Mouse (Mus musculus) heart, postnatal 14 days (tissue): Measurements from ENCODE around the gene Nrk. TPM values are rescaled to one million over a fixed set of nuclear protein-coding genes. Genes with fewer than 3 reads are reported as not detected.
A peak's percentile ranks its signal among the peaks of the same experiment; 100 is the strongest.

Experiments used
- DNase-seq, 2 experiments: peaks; one replicate each; pipeline ENCODE4 v3.0.0; 2021 to 2022
- intact Hi-C: fragments of 180-260 bp; cut with DNase I; formaldehyde crosslinking; loops from one replicate; pipeline ENCODE4 v1.15.1; 2025
- long read RNA-seq, 2 experiments: library from polyadenylated mRNA; stranded (forward); transcript quantifications; one replicate each; pipeline ENCODE4 v2.0.0; 2021
- total RNA-seq, 2 experiments: library from RNA; stranded (reverse); gene quantifications; 2 replicates each; pipeline ENCODE4 v1.2.3; 2021

Gene Nrk
- total RNA-seq: 1 to 10 TPM; 8.0 to 9.0 TPM
- long read RNA-seq, experiment 1, partial matches to known transcripts: 0 of 1 reads
- long read RNA-seq, experiment 1, other reads (novel, unspliced or antisense): 1 of 1 reads
- long read RNA-seq, experiment 2: 0 reads

DNA sequence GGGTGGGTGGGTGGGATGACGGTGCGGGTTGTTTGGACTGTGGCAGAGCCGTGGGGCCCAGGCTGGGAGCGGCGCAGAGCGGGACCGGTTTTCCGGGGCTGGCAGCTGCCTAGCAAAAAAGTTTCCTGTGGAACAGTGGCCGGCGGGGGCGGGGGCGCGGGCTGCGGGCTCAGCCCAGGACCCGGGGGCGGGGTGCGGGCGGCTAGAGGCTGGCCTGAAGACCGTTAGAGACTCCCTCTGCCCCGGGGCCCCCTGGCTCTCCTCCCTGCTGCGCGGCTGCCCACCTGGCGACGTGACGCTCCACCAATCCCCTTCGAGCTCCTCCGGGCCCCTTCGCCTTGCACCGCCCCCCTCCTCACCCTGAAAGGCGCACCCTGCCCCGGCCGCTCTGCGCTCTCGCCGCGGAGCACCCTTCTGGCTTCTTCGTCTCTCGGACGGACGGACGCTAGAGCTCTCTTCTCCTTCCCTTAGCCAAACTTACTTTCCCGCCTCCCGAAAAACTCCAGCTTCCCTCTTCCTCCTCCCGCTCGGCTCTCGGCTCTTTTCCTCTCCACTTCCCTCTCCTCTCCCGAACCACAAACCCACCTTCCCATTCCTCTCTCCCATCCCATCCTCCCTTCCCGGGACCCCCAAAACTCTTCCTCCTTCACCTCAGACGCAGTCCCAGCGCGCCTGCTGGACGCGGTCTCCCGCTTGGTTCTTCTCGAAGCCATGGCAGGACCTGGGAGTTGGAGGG lies at the start of gene Nrk:
Gene Nrk, plus strand, starts transcription at position 390 of the 736 bp plus-strand sequence.
- intact Hi-C loops: no loop called here
- DNase-seq: peak; percentile 45 to 56

DNA sequence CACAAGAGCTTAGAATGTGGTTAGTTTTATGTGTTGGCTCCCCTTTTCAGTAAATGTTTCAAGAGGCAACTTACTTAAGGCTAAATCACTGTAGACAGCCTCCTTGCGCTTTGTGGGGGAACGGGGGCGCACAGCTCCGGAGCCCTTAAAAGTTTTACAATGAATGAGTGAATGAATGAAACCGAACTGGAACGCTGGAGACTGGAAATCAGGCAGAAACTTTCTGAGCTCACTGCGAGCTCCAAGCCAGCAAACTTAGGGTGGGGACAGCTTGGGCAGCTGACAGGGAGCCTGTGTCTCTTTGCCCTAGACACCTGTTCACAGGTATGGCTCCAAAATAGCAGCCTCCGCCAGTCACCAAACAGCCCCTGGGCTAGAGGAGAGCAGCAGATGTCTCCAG lies 864 bp upstream of the Nrk start:
- intact Hi-C loops: no loop called here
- peak in 1 of 2 experiments; percentile 3 for DNase-seq

DNA sequence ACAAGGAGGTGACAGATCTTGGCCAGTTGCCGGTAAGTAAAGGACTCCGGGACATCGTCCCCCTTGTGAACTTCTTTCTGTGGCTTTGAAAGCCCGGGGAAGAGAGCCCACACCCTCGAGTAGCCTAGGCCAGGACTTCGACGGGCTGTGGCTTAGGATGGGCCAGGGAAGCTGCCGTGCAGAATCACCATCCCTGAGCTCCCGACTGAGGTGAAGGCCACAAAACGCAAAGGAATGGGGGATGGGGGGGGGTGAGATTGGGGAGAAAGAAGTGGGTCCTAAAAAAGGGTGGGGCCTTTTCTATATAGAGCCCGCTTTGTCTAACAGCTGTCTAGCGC lies 516 bp downstream of the Nrk start:
- intact Hi-C loops: no loop called here
- peak in 1 of 2 experiments; percentile 3 for DNase-seq

DNA sequence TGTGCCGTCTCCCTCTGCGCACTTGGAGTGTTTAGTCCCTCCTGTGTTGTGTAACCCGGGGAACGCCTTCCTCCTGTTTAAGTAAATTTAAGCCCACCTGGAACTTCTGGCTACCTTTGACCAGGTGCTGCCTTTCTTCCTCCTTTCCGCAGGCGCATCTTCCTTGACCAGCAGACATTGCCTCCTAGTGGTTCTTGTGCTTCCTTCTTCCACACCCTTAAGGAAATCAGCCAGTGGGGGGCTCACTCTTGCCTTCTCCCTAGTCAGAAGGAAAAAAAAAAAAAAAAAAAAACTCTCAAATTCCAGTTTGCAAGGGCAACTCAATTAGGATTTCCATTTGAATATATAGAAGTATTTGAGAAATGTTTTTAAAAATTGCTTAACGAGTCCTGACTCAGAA lies 4.8 kb downstream of the Nrk start:
- intact Hi-C loops: no loop called here
- DNase-seq: no peak

DNA sequence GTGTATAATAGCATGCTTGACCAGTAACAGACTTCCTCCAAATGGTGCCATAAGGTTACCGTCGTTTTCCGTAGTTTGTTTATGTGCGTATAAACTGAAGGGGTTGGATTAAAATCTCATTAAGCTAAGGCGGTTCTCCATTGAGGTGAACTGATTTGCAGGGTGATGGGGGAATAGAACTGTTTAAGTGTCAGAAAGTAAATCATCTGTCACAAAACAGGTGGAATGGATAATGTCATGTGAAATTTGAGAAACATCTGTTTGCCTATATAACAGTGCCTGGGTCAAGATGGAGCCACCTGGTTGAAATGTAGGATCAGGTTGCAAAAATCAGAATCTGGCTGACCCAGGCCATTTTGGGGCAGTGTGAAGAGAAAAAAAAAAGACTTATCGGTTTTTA lies 29.7 kb downstream of the Nrk start:
- DNase-seq: no peak
- intact Hi-C loops: no loop called here

DNA sequence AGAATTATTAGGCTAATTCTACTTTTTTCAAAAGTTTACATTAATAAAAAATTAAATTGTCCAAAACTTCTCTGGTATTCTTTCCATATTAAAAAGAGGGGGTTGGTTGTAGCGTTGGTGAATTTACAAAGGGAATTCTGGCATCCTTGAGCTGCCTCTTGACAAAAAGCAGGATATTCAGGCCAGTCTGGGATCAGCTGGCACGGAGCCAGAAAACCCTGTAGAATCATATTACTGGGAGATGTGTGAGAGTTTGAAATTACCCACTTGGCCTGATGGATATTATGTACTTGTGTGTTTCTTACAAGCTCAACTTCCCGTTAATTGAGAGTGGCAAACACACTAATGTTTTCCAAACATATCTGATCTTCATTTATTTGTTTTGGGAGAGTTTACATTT lies 46.5 kb downstream of the Nrk start:
- intact Hi-C loops: no loop called here

DNA sequence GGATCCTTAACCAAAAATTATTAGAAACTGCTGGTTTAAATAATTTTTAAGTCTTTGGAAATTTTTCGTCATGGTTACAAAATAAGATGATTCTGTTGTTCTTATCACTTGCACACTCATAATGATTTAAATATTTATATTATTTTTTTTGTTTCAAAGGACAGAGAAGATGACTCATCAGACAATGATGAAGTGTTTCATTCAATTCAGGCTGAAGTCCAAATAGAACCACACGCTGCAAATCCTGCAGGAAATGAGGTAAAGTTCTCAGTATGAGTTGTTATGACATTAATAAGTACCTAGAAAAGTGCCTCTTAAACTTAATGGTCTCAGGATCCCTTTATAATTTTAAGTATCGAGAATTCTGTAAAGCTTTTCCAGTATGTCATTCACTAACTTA lies 64.3 kb downstream of the Nrk start:
- intact Hi-C loops: no loop called here
- no peak for DNase-seq

More for the DNA sequence above, 46.5 kb downstream of the Nrk start:
- peak; percentile 4 to 9 for DNase-seq

DNA sequence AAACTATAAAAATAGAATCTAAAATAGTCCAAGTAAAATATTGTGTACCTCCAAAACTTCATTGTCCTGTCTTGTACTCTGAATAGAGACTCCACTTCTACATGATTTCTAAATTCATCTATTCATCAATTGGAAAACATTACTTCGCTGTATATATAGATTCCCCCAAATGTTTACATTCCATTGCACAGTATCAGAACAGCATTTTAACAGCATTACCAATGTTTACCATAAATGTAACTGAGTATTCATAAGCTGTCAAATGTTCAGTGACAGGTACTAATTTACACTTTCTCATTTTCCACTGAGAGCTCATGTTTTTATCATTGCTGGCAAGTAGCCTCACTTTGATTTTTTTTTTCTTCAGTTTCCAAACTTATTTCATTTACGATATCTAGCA lies 65.0 kb downstream of the Nrk start:
- no peak for DNase-seq
- intact Hi-C loops: no loop called here

DNA sequence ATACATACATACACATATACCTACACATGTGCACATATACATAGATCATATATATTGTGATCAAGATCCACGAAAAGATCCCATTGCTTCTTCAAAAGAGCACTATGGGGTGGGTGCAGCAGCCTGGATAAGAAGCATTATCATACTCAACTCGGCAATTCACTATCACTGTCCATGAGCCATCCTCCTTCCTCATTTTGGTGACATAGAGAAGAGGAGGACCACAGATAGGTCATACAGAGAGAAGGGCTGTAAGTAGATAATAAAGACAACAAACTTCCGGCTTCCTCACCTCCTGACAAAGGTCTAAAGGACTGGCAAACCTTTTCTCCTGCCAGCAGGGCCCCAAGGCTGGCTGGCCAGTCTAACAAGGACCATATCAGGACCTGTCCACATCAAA lies 100.3 kb downstream of the Nrk start:
- no peak for DNase-seq
- intact Hi-C loops: no loop called here

DNA sequence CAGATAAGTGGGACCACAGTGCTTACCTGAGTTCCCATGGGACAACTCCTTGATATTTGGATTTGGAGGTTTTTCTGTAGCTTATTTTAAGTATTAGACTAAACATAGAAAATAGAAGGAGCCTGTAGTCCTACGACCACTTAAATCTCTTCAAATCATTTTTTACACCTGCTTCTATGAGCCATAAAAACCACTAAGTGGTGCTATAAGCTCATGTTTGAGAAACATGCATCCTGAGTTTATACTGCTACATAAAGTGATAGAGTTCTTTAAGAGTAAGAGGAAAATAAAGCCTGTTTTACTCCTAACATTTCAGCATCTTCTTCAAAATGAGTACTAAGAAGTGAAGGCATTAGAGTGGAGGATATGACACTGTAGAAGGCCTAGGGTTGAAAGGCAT lies 102.3 kb downstream of the Nrk start:
- intact Hi-C loops: no loop called here
- no peak for DNase-seq

DNA sequence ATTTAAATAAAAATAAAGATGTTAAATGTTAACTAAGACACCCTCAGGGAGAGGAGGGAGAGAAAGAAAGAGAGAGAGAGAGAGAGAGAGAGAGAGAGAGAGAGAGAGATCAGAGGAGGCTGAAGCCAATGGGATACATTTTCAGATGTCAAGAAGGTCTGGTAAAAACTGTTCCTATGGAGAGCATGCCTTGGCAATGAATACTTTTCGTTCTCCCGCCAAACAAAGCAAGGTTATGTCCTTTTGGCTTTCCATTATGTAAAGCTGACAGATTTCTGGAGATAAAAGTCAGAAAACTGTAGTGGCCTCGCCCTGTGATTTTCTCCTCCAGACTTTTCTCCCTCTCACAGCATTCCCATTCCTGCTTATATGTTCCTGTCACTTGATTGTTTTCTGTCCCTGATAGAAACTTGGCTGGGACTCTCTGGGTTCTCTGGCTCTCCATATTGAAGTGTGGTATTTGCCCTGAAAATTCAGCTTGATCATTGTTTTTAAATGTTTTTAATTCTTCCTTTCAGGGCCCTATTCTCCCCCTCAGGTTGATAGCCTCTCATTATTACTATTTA lies 112.4 kb downstream of the Nrk start:
- no peak for DNase-seq
- intact Hi-C loops: no loop called here

DNA sequence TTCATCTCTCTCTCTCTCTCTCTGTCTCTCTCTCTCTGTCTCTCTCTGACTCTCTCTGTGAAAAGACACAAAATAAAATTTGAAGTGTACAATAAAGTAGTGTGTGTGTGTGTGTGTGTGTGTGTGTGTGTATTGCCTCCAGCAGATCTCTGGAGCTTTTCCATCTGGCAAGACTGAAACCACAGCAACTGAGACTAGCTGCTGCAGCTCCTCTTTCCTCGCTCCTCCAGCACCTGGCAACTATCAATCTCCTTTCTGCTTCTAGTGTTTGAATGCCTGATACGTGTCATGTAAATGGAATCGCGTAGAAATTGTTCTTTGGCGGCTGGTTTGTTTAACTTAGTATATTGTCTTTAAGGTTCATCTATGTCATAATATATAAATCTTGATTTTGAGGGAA lies 113.1 kb downstream of the Nrk start:
- intact Hi-C loops: no loop called here

DNA sequence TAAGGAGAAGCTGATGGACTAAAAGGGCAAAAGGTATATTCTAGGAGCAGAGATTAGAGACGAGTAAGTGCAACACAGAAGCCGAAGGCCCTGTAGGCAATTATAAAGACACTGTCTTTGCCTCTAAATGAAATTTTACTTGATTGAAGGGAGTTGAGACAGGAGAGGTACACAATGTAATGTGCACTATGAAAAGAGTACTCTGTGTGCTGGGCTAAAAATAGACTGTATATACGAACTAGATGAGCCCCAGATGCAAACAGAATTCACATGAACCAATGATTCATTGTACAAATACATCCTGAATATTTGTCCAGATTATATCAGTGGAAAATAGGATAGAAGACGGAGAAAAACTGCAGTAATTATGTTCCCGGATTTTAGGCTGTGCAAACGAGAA lies 113.7 kb downstream of the Nrk start:
- intact Hi-C loops: no loop called here
- no peak for DNase-seq

More for the DNA sequence above, 113.1 kb downstream of the Nrk start:
- peak; percentile 1 for DNase-seq

DNA sequence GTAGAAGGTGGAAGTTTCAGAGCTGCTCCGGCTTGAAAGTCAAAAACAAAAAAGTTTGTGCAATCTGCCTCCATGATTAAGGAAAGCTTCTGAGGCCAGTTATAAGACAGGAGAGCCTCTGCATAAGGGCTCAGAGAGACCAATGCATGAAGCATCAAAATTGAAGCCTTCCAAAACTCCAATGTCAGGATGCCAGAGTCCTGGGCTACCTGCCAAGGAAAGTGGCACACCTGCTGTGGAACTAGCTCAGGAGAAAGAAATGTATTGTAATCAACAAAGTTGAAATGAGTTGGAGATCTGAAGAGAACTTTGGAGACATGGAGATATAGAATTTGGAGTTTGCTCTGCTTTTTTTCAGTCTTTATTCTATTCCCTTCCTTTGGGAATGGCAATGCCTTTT lies 123.4 kb downstream of the Nrk start:
- intact Hi-C loops: no loop called here
- peak in 1 of 2 experiments; percentile 2 for DNase-seq

DNA sequence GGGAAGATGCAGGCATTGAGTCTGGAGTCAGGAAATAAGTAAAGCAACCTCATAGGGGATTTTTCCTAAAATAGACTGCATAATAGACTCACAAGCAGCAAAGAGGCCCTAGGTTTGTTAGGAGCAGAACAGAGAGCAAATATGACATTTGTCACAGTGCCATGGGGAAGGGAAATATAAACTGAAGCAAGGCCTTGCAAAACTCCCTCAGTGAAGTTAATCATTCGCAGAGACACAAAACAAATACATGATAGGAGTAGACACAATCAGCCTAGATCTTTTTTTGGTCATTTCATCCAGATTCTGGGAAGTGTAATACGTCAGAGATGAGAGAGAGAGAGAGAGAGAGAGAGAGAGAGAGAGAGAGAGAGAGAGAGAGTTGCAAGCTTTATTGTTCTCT lies 125.1 kb downstream of the Nrk start:
- DNase-seq: no peak
- intact Hi-C loops: no loop called here

DNA sequence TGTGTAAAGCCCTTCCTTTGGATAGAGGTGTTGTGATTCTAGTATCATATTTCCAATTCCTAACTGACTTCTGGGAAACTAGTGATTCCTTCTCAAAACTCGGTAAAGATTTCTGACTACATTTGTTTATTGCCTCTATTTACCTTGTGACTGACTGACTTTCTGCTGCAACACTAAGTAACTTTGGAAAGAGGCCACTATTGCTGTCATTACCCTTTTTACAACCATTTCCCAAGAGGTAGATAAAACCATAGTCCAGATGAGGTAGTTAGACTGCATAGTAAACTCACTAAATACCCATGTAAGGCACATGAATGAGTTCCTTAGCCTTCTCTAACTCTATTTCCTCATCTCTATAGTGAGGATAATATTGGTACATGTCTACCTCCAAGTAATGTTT lies 126.9 kb downstream of the Nrk start:
- no peak for DNase-seq
- intact Hi-C loops: no loop called here

DNA sequence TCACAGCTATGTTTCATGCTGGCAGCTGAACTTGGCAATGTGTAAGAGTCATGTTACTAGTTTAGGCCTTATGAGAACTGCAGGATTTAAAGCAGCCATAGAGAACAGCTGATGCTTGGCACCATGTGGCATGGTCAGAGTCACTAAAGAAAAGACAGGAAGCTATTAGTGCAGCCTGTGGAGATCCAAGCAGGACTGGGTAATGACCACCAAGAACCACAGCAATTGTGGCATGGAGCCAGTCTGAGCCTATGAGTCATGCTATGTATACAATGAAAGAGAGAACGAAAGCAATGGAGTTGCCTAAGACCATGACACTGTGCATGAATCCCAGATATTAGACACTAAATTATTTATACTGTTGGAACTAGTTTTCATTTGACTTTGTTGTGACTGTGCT lies 137.7 kb downstream of the Nrk start:
- intact Hi-C loops: no loop called here
- DNase-seq: no peak

DNA sequence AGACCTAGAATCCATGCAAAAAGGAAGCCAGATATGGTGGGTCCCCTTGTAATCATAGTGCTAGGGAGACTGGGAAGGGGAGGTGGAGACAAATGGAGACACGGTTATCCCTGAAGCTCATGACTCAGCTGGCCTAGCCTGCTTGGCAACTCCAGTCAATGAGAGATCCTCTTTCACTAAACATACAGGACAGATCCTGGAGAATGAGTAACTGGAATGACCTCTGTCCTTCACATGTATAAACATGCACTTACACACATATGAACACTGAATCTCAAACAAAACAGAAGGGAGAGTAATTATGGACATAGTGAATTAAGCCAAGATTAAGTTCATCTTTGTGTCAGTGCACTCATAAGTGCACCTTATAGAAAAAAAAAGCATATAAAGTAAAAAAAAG lies 138.9 kb downstream of the Nrk start:
- no peak for DNase-seq
- intact Hi-C loops: no loop called here
